Mouse (Mus musculus): ENCODE measurements around the gene Atp8a2.
"Not testable (repeated sequence)": the region's sequence is repeated elsewhere in the genome, so short reads cannot be mapped to it uniquely, and the experiment has no call there.

The Atp8a2 gene

GRCm38 (mm10) chr14:59838446-59839259 lies 358.3 kb downstream of the Atp8a2 start:
- DNase-seq: peak; percentile 35

GRCm38 (mm10) chr14:59837691-59838241 lies 359.2 kb downstream of the Atp8a2 start:
- DNase-seq: not testable (repeated sequence)

- no peak for DNase-seq
These were observed 360.0 kb downstream of the Atp8a2 start for GRCm38 (mm10) chr14:59836876-59837543.

- DNase-seq: no peak
These were observed 367.4 kb downstream of the Atp8a2 start for GRCm38 (mm10) chr14:59829580-59829979.

GRCm38 (mm10) chr14:59827409-59827808 lies 369.6 kb downstream of the Atp8a2 start:
- DNase-seq: no peak

GRCm38 (mm10) chr14:59820115-59820419 lies 376.9 kb downstream of the Atp8a2 start:
- no peak for DNase-seq

- DNase-seq: no peak
These were observed 377.5 kb downstream of the Atp8a2 start for GRCm38 (mm10) chr14:59819215-59820114.

GRCm38 (mm10) chr14:59810316-59810715 lies 386.7 kb downstream of the Atp8a2 start:
- DNase-seq: not testable (repeated sequence)

- no peak for DNase-seq
These were observed 387.2 kb downstream of the Atp8a2 start for GRCm38 (mm10) chr14:59809790-59810189.

- DNase-seq: no peak
These were observed 389.3 kb downstream of the Atp8a2 start for GRCm38 (mm10) chr14:59807528-59808300.

GRCm38 (mm10) chr14:59806910-59807309 lies 390.1 kb downstream of the Atp8a2 start:
- no peak for DNase-seq

GRCm38 (mm10) chr14:59806159-59806558 lies 390.8 kb downstream of the Atp8a2 start:
- no peak for DNase-seq

GRCm38 (mm10) chr14:59805683-59806082 lies 391.3 kb downstream of the Atp8a2 start:
- DNase-seq: no peak

- DNase-seq: no peak
These were observed 394.9 kb downstream of the Atp8a2 start for GRCm38 (mm10) chr14:59801961-59802599.

- DNase-seq: no peak
These were observed 397.5 kb downstream of the Atp8a2 start for GRCm38 (mm10) chr14:59799511-59799910.

- DNase-seq: no peak
These were observed 403.1 kb downstream of the Atp8a2 start for GRCm38 (mm10) chr14:59793841-59794240.

GRCm38 (mm10) chr14:59783348-59784341 lies 413.3 kb downstream of the Atp8a2 start:
- DNase-seq: peak; percentile 64

GRCm38 (mm10) chr14:59780391-59780790 lies 416.6 kb downstream of the Atp8a2 start:
- DNase-seq: no peak

- no peak for DNase-seq
These were observed 434.8 kb downstream of the Atp8a2 start for GRCm38 (mm10) chr14:59762227-59762626.

- no peak for DNase-seq
These were observed 437.0 kb downstream of the Atp8a2 start for GRCm38 (mm10) chr14:59759900-59760493.

Data from cerebellum, adult 9-10 months (tissue).